Mouse (Mus musculus) myocyte (in vitro differentiated cells): ENCODE measurements at regions not wholly inside any gene's neighbourhood (a gene's known extent, or its start where the extent isn't known, plus 50 kb on each side); places are given as distances from the start of the nearest gene placed in this dataset.

Experiments used
- H3K27me3 ChIP-seq: one replicate; pipeline ENCODE4 v1.6.1; 2011; ENCODE audit not compliant: control insufficient read depth, insufficient read depth, insufficient read length
- H3K36me3 ChIP-seq: one replicate; pipeline ENCODE4 v1.6.1; 2011; ENCODE audit not compliant: control insufficient read depth, insufficient read depth
- H3K4me2 ChIP-seq: one replicate; pipeline ENCODE4 v1.6.1; 2011; ENCODE audit warnings: low read depth, control low read depth
- H3K4me3 ChIP-seq: one replicate; pipeline ENCODE4 v1.5.1; 2011; ENCODE audit warnings: mild to moderate bottlenecking, control low read depth, moderate library complexity
- H3K79me2 ChIP-seq: one replicate; pipeline ENCODE4 v1.6.1; 2011; ENCODE audit not compliant: control insufficient read depth, insufficient read depth
- H3ac ChIP-seq: one replicate; pipeline ENCODE4 v1.6.1; 2011; ENCODE audit not compliant: control insufficient read depth, insufficient read length
- CEBPB ChIP-seq: IDR thresholded peaks from 2 replicates; pipeline ENCODE4 v1.6.1; 2011; ENCODE audit warnings: mild to moderate bottlenecking, moderate library complexity; ENCODE audit not compliant: poor library complexity, insufficient read depth, severe bottlenecking
- E2F4 ChIP-seq: IDR thresholded peaks from one replicate; pipeline ENCODE4 v1.6.1; 2011; ENCODE audit warnings: mild to moderate bottlenecking, control low read depth, moderate library complexity; ENCODE audit not compliant: insufficient read depth
- MAX ChIP-seq: IDR thresholded peaks from one replicate; pipeline ENCODE4 v1.6.1; 2011; ENCODE audit warnings: low read depth, mild to moderate bottlenecking, control low read depth
- MYOD1 ChIP-seq, 3 experiments: IDR thresholded peaks; one replicate each; pipeline ENCODE4 v1.6.1; 2011; ENCODE audit warnings: control low read depth in 2 of 3, low read depth in 2 of 3, mild to moderate bottlenecking in 2 of 3, moderate library complexity in 1 of 3; ENCODE audit not compliant: insufficient read length in 2 of 3, control insufficient read depth in 1 of 3
- MYOG ChIP-seq, 3 experiments: IDR thresholded peaks; one replicate each; pipeline ENCODE4 v1.6.1; 2011; ENCODE audit warnings: control low read depth in 2 of 3, low read depth in 2 of 3, mild to moderate bottlenecking in 2 of 3; ENCODE audit not compliant: insufficient read length in 2 of 3, control insufficient read depth in 1 of 3, insufficient read depth in 1 of 3
- POLR2A ChIP-seq: IDR thresholded peaks from one replicate; pipeline ENCODE4 v1.6.1; 2011; ENCODE audit warnings: low read depth, mild to moderate bottlenecking, control low read depth, moderate library complexity; ENCODE audit not compliant: insufficient read length
- POLR2AphosphoS2 ChIP-seq: IDR thresholded peaks from one replicate; pipeline ENCODE4 v1.6.1; 2011; ENCODE audit warnings: low read depth, control low read depth; ENCODE audit not compliant: insufficient read length
- REST ChIP-seq: IDR thresholded peaks from one replicate; pipeline ENCODE4 v1.6.1; 2011; ENCODE audit warnings: mild to moderate bottlenecking, control low read depth, moderate library complexity; ENCODE audit not compliant: insufficient read depth, insufficient read length
- SRF ChIP-seq: IDR thresholded peaks from one replicate; pipeline ENCODE4 v1.6.1; 2011; ENCODE audit warnings: low read depth; ENCODE audit not compliant: control insufficient read depth, insufficient read length
- TCF12 ChIP-seq: IDR thresholded peaks from one replicate; pipeline ENCODE4 v1.6.1; 2011; ENCODE audit warnings: mild to moderate bottlenecking, control low read depth; ENCODE audit not compliant: poor library complexity, insufficient read depth, severe bottlenecking
- TCF3 ChIP-seq: IDR thresholded peaks from one replicate; pipeline ENCODE4 v1.6.1; 2011; ENCODE audit warnings: low read depth, control low read depth; ENCODE audit not compliant: insufficient read length
- USF1 ChIP-seq: IDR thresholded peaks from one replicate; pipeline ENCODE4 v1.6.1; 2011; ENCODE audit warnings: low read depth, mild to moderate bottlenecking, control low read depth, moderate library complexity

DNA sequence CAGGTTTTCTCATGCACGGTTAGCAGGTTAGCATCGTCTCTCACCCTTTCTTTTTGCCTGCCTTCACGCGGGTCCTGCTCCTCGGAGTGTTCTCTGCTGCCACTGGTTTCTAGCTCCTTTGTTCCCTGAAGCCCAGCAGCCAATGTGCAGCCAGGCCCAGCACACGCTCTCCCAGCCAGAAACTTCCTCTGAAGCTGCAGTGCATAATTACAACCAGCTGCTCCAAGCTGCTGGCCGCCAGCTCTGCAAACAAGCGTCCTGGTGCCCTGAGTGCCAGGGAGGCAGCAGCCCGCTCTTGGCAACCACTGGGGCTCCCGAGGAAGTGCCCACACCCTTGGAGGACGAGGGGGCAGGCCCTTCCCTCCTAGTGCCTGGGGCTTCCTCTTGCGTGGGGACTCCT is 74.8 kb upstream of the Maml3 start:
- no peaks in the 10 kb centered on the region for H3K27me3 ChIP-seq
- no peak overlapping the region for H3ac ChIP-seq
- H3K79me2 ChIP-seq = no peaks in the 10 kb centered on the region
- H3K4me2 ChIP-seq = peak overlapping the region; percentile 84
- H3K4me3 ChIP-seq = peak overlapping the region; percentile 11
- peak; percentile 57 for TF ChIP-seq POLR2AphosphoS2
- peak; percentile 56 to 78 (median 63) for TF ChIP-seq MYOG (IDR thresholded peaks at IDR 0.05; ENCODE audit: control insufficient read depth in 1 of 3, insufficient read depth in 1 of 3, insufficient read length in 2 of 3, low read depth in 2 of 3)
- peak; percentile 31 for TF ChIP-seq TCF3
- no peak for TF ChIP-seq MAX
- peak in 2 of 3 experiments; percentile 68 to 77 for TF ChIP-seq MYOD1 (IDR thresholded peaks at IDR 0.05; ENCODE audit: control insufficient read depth in 1 of 3, insufficient read length in 2 of 3, low read depth in 2 of 3)
- TF ChIP-seq TCF12 = peak; percentile 38
- TF ChIP-seq E2F4 = no peak
- TF ChIP-seq POLR2A = peak; percentile 55
- no peaks in the 10 kb centered on the region for H3K36me3 ChIP-seq

- Histone ChIP-seq H3K4me2 (peak overlapping the region; percentile 84), H3ac (no peak overlapping the region), H3K36me3 (no peaks in the 10 kb centered on the region), H3K27me3 (no peaks in the 10 kb centered on the region), H3K4me3 (peak overlapping the region; percentile 11), H3K79me2 (no peaks in the 10 kb centered on the region)
- no peak for TF ChIP-seq REST
- TF ChIP-seq MYOG (IDR thresholded peaks at IDR 0.05; ENCODE audit: control insufficient read depth in 1 of 3, insufficient read depth in 1 of 3, insufficient read length in 2 of 3, low read depth in 2 of 3) = no peak
- TF ChIP-seq USF1 = peak; percentile 58
- TF ChIP-seq POLR2A = no peak
- TF ChIP-seq CEBPB = no peak
- no peak for TF ChIP-seq TCF12
- no peak for TF ChIP-seq E2F4
- no peak for TF ChIP-seq MYOD1 (IDR thresholded peaks at IDR 0.05; ENCODE audit: control insufficient read depth in 1 of 3, insufficient read length in 2 of 3, low read depth in 2 of 3)
Measured at GRCm38 (mm10) chr3:52180306-52180705, 75.4 kb upstream of the Maml3 start.

DNA sequence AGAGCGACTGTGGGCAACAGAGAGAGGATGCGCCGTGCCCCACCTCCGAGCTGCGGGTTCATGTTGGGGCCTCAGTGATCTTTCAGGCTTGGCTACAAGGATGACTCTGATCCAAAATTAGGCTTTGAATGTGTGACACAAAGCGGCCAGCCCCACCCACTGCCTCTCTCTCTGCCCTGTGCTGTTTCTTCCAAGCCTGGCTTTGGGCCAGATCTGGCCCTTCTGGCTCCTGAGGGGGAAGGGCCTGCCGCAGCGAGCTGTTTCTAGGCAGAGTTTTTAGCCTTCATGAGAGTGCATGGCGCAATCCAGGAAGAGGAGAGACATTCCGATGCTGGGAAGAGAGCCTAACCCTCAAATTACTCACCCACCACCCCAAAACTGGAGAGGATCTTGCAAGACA is 75.9 kb upstream of the Maml3 start:
- Histone ChIP-seq H3K4me3 (no peak overlapping the region), H3K79me2 (no peaks in the 10 kb centered on the region), H3ac (no peak overlapping the region), H3K27me3 (no peaks in the 10 kb centered on the region), H3K36me3 (no peaks in the 10 kb centered on the region), H3K4me2 (peak overlapping the region; percentile 84)
- TF ChIP-seq REST (no peak), MYOG (IDR thresholded peaks at IDR 0.05; ENCODE audit: control insufficient read depth in 1 of 3, insufficient read depth in 1 of 3, insufficient read length in 2 of 3, low read depth in 2 of 3) (peak in 1 of 3 experiments; percentile 21), CEBPB (peak; percentile 95), E2F4 (no peak), POLR2A (peak; percentile 43), TCF3 (no peak), POLR2AphosphoS2 (no peak), TCF12 (no peak)

DNA sequence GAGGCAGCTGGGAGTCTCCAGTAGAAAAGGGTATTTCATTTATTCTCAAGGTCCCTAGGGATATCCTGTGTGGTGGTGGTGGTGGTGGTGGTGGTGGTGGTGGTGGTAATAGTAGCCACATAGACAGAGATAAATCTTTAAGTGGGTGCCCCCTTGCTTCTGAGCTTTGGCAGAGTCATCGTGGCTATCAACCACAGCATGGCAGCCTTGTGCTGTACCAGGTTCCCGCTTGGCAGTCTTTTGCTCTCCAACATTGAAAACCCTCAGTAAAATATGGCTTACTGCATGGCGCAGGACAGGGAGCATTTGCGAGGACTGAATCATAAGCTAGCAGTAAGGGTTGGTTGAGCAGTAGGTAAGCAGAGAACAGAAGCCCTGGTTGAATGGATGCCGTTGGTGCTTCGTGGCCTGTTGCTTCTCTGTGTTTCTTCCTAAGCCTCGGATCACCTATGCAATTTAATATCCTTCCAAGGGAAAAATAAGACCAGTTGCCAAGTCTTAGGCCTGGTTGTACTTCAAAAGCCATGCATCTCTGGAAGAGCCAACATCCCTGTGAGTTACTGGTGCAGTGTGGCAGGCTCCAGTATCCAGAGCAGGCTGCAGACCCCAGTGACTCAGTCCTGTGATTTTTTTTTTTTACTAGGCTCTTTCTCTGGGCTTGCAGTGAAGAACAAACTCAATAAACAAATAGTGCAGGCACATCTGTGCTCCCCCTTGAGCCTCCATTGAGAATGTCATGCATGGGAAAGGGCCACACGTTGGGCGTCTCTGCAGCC is 76.6 kb upstream of the Maml3 start:
- Histone ChIP-seq H3K4me2 (peak overlapping the region; percentile 84), H3K4me3 (no peak overlapping the region), H3K79me2 (no peaks in the 10 kb centered on the region), H3K36me3 (no peaks in the 10 kb centered on the region), H3ac (no peak overlapping the region), H3K27me3 (no peaks in the 10 kb centered on the region)
- no peak for TF ChIP-seq E2F4
- TF ChIP-seq TCF3 = no peak
- no peak for TF ChIP-seq TCF12
- TF ChIP-seq SRF = no peak
- no peak for TF ChIP-seq MAX
- no peak for TF ChIP-seq MYOG (IDR thresholded peaks at IDR 0.05; ENCODE audit: control insufficient read depth in 1 of 3, insufficient read depth in 1 of 3, insufficient read length in 2 of 3, low read depth in 2 of 3)
- no peak for TF ChIP-seq REST
- no peak for TF ChIP-seq POLR2A
- no peak for TF ChIP-seq MYOD1 (IDR thresholded peaks at IDR 0.05; ENCODE audit: control insufficient read depth in 1 of 3, insufficient read length in 2 of 3, low read depth in 2 of 3)
- no peak for TF ChIP-seq POLR2AphosphoS2
- no peak for TF ChIP-seq CEBPB
- TF ChIP-seq USF1 = no peak

- Histone ChIP-seq H3K4me2 (no peak overlapping the region), H3K27me3 (no peaks in the 10 kb centered on the region), H3ac (no peak overlapping the region), H3K4me3 (no peak overlapping the region), H3K79me2 (no peaks in the 10 kb centered on the region), H3K36me3 (no peaks in the 10 kb centered on the region)
- TF ChIP-seq TCF3 (no peak), TCF12 (no peak), CEBPB (no peak), USF1 (no peak), POLR2A (no peak), E2F4 (no peak), POLR2AphosphoS2 (no peak)
Measured at GRCm38 (mm10) chr3:52184241-52184640, 79.4 kb upstream of the Maml3 start.
